Mouse (Mus musculus): ENCODE data around the gene Bcar3. TPM values are rescaled to one million over a fixed set of nuclear protein-coding genes. Genes with fewer than 3 reads are reported as not detected.

Gene Bcar3
- polyA plus RNA-seq, 1 experiment from 2014 or later: 24.9 TPM

- H3K27me3 ChIP-seq: no peaks in the 10 kb centered on the region
- POLR2A ChIA-PET: interaction anchor here (0.6 to 0.9 kb wide), 3 partner anchors 13 to 147 kb away, joined by 4 to 6 read pairs (median 4); no protein-coding TSS in a partner anchor
- ATAC-seq: peak; percentile 59
- no peak for DNase-seq (ENCODE audit: low read depth, low spot score)
- in situ Hi-C loops (cut with MboI; ENCODE audit: low pct_unique_long_range_greater_than_20kb): loop anchor here (10.0 kb wide), 1 partner anchor 326 kb away; no protein-coding TSS in a partner anchor
- CTCF ChIA-PET: interaction anchor here (0.9 to 2.4 kb wide), 12 partner anchors 8 to 164 kb away, joined by 3 to 10 read pairs (median 3); partner anchors contain the start of gene Bcar3
- no peak for TF ChIP-seq CTCF (IDR thresholded peaks at IDR 0.05)
Observed at GRCm38 (mm10) chr3:122458743-122459142, 164.8 kb downstream of the Bcar3 start.

- no peaks in the 10 kb centered on the region for H3K27me3 ChIP-seq
- in situ Hi-C loops (cut with MboI; ENCODE audit: low pct_unique_long_range_greater_than_20kb): loop anchor here (5.0 to 10.0 kb wide), 2 partner anchors 84 to 286 kb away; no protein-coding TSS in a partner anchor
- DNase-seq (ENCODE audit: low read depth, low spot score) (no peak), ATAC-seq (no peak)
- POLR2A ChIA-PET: no interaction called here
- CTCF ChIA-PET: interaction anchor here (1.1 to 1.7 kb wide), 6 partner anchors 9 to 177 kb away, joined by 3 to 5 read pairs (median 4); no protein-coding TSS in a partner anchor
- TF ChIP-seq CTCF (IDR thresholded peaks at IDR 0.05): no peak
Observed at GRCm38 (mm10) chr3:122460848-122461511, 167.0 kb downstream of the Bcar3 start.

GRCm38 (mm10) chr3:122461512-122461881, 167.6 kb downstream of the Bcar3 start:
- no peaks in the 10 kb centered on the region for H3K27me3 ChIP-seq
- CTCF ChIA-PET: interaction anchor here (1.1 to 1.8 kb wide), 6 partner anchors 9 to 177 kb away, joined by 3 to 5 read pairs (median 4); no protein-coding TSS in a partner anchor
- ATAC-seq (no peak), DNase-seq (ENCODE audit: low read depth, low spot score) (no peak)
- in situ Hi-C loops (cut with MboI; ENCODE audit: low pct_unique_long_range_greater_than_20kb): loop anchor here (5.0 to 10.0 kb wide), 2 partner anchors 84 to 287 kb away; no protein-coding TSS in a partner anchor
- POLR2A ChIA-PET: no interaction called here
- no peak for TF ChIP-seq CTCF (IDR thresholded peaks at IDR 0.05)

GRCm38 (mm10) chr3:122461932-122462871, 168.3 kb downstream of the Bcar3 start:
- H3K27me3 ChIP-seq: no peaks in the 10 kb centered on the region
- no peak for TF ChIP-seq CTCF (IDR thresholded peaks at IDR 0.05)
- no peak for DNase-seq (ENCODE audit: low read depth, low spot score)
- POLR2A ChIA-PET: interaction anchor here (1.0 kb wide), 1 partner anchor 141 kb away, joined by 4 read pairs; no protein-coding TSS in a partner anchor
- ATAC-seq: no peak
- CTCF ChIA-PET: interaction anchor here (0.8 to 1.8 kb wide), 11 partner anchors 8 to 176 kb away, joined by 3 to 6 read pairs (median 4); no protein-coding TSS in a partner anchor
- in situ Hi-C loops (cut with MboI; ENCODE audit: low pct_unique_long_range_greater_than_20kb): loop anchor here (5.0 to 10.0 kb wide), 2 partner anchors 85 to 287 kb away; no protein-coding TSS in a partner anchor

GRCm38 (mm10) chr3:122463166-122463565, 169.2 kb downstream of the Bcar3 start:
- no peak for DNase-seq (ENCODE audit: low read depth, low spot score)
- in situ Hi-C loops (cut with MboI; ENCODE audit: low pct_unique_long_range_greater_than_20kb): loop anchor here (5.0 to 10.0 kb wide), 2 partner anchors 86 to 288 kb away; no protein-coding TSS in a partner anchor
- ChIA-PET CTCF (interaction anchor here (0.8 to 1.8 kb wide), 7 partner anchors 18 to 175 kb away, joined by 3 to 6 read pairs (median 4); no protein-coding TSS in a partner anchor), POLR2A (interaction anchor here (1.0 kb wide), 1 partner anchor 142 kb away, joined by 4 read pairs; no protein-coding TSS in a partner anchor)
- ATAC-seq: no peak
- H3K27me3 ChIP-seq: no peaks in the 10 kb centered on the region
- TF ChIP-seq CTCF (IDR thresholded peaks at IDR 0.05): no peak

- peak; percentile 97 for TF ChIP-seq CTCF (IDR thresholded peaks at IDR 0.05)
- ChIA-PET CTCF (interaction anchor here (0.7 to 4.5 kb wide), 31 partner anchors 8 to 174 kb away, joined by 3 to 58 read pairs (median 4); partner anchors contain the start of genes Bcar3 and Fnbp1l), POLR2A (interaction anchor here (0.6 to 1.3 kb wide), 5 partner anchors 11 to 164 kb away, joined by 3 to 4 read pairs (median 3); no protein-coding TSS in a partner anchor)
- peak; percentile 52 for ATAC-seq
- in situ Hi-C loops (cut with MboI; ENCODE audit: low pct_unique_long_range_greater_than_20kb): loop anchor here (5.0 to 10.0 kb wide), 2 partner anchors 154 to 291 kb away; no protein-coding TSS in a partner anchor
- DNase-seq (ENCODE audit: low read depth, low spot score): no peak
- no peaks in the 10 kb centered on the region for H3K27me3 ChIP-seq
Observed at GRCm38 (mm10) chr3:122466100-122466730, 172.3 kb downstream of the Bcar3 start.

- in situ Hi-C loops (cut with MboI; ENCODE audit: low pct_unique_long_range_greater_than_20kb): loop anchor here (5.0 to 10.0 kb wide), 2 partner anchors 156 to 293 kb away; no protein-coding TSS in a partner anchor
- H3K27me3 ChIP-seq: no peaks in the 10 kb centered on the region
- TF ChIP-seq CTCF (IDR thresholded peaks at IDR 0.05): peak; percentile 78
- ChIA-PET POLR2A (no interaction called here), CTCF (interaction anchor here (1.0 to 4.5 kb wide), 11 partner anchors 9 to 174 kb away, joined by 3 to 58 read pairs (median 7); partner anchors contain the start of gene Bcar3)
- no peak for DNase-seq (ENCODE audit: low read depth, low spot score)
- no peak for ATAC-seq
Observed at GRCm38 (mm10) chr3:122467977-122468376, 174.0 kb downstream of the Bcar3 start.

GRCm38 (mm10) chr3:122470326-122471016, 176.5 kb downstream of the Bcar3 start:
- no peaks in the 10 kb centered on the region for H3K27me3 ChIP-seq
- ChIA-PET POLR2A (interaction anchor here (0.6 to 2.0 kb wide), 7 partner anchors 12 to 152 kb away, joined by 3 to 11 read pairs (median 4); partner anchors contain the start of gene Fnbp1l), CTCF (interaction anchor here (0.9 to 2.9 kb wide), 16 partner anchors 9 to 301 kb away, joined by 3 to 28 read pairs (median 4); no protein-coding TSS in a partner anchor)
- no peak for TF ChIP-seq CTCF (IDR thresholded peaks at IDR 0.05)
- DNase-seq (ENCODE audit: low read depth, low spot score) (no peak), ATAC-seq (no peak)
- in situ Hi-C loops (cut with MboI; ENCODE audit: low pct_unique_long_range_greater_than_20kb): no loop called here

Measured in Patski (cell line).